Mouse (Mus musculus) adrenal gland, adult 8-10 months (tissue): Measurements from ENCODE around the gene Hist2h2ab. TPM values are rescaled to one million over a fixed set of nuclear protein-coding genes. Genes with fewer than 3 reads are reported as not detected.
"Not testable (repeated sequence)": the region's sequence is repeated elsewhere in the genome, so short reads cannot be mapped to it uniquely, and the experiment has no call there.

Experiments used
- DNase-seq: peaks from one replicate; pipeline ENCODE4 v3.0.0; 2022
- microRNA-seq, 2 experiments: library from miRNA; unstranded; fragments of <30 nt; microRNA quantifications; one replicate each; pipeline ENCODE4 v1.2.0; 2022
- total RNA-seq, 4 experiments: library from RNA; stranded (reverse); gene quantifications; 2 replicates each; pipeline ENCODE4 v1.2.4; 2022

Hist2h2ab gene
- total RNA-seq, 4 experiments from 2014 or later = 4.8 to 9.2 (median 9.0) TPM

DNA sequence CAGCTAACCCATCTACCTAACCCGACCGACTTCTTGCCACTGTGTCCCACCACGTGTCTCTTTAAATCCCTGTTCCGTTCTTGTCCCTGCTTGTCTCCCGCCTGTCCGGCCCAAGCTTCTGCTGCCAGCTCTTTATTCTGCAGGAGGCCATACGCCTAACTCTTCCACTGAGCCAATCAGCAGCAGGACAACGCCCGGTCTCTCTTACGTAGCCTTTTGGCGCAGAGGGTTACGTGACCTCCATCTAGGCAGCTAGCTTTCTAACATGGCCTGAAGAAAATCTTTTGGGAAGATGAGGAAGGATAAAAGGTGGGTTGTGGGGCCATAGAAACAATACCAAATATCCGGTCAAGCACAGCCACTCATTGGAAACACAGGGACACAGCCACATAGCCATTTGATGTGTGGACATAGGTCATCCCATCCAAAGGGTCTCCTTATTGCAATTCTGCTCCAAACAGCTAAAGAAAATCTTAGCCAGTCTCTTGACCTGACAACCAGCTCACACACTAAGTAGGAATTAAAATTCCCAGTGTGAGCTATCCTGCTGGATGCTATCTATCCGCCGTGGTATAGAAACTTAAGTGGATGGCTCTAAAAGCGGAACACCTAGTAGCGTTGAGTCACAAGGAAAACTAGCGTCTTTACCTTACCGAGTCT, 42.7 kb downstream of the Hist2h2ab start:
- DNase-seq = peak; percentile 89

DNA sequence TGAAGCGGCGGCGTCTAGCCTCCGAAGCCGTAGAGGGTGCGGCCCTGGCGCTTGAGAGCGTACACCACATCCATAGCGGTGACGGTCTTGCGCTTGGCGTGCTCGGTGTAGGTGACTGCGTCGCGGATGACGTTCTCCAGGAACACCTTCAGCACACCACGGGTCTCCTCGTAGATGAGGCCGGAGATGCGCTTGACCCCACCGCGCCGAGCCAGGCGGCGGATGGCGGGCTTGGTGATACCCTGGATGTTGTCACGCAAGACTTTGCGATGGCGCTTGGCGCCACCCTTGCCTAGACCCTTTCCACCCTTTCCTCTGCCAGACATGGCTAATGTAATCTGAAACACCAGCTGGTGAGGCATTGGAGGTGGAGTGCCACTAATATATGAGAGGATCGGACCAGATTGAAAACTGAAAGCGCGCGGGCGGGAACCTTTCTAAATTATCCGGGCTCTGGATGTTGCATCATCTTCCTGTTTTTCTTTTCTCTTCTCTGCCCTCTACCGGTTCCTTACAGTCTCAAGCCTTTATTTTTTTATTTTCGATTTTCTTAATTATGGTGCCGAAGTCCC, 43.4 kb downstream of the Hist2h2ab start, which contains the start of gene Hist2h4:
TSS of gene Hist2h4 (minus strand) at position 333 of the 572 bp plus-strand sequence.
- DNase-seq = peak; percentile 93

DNA sequence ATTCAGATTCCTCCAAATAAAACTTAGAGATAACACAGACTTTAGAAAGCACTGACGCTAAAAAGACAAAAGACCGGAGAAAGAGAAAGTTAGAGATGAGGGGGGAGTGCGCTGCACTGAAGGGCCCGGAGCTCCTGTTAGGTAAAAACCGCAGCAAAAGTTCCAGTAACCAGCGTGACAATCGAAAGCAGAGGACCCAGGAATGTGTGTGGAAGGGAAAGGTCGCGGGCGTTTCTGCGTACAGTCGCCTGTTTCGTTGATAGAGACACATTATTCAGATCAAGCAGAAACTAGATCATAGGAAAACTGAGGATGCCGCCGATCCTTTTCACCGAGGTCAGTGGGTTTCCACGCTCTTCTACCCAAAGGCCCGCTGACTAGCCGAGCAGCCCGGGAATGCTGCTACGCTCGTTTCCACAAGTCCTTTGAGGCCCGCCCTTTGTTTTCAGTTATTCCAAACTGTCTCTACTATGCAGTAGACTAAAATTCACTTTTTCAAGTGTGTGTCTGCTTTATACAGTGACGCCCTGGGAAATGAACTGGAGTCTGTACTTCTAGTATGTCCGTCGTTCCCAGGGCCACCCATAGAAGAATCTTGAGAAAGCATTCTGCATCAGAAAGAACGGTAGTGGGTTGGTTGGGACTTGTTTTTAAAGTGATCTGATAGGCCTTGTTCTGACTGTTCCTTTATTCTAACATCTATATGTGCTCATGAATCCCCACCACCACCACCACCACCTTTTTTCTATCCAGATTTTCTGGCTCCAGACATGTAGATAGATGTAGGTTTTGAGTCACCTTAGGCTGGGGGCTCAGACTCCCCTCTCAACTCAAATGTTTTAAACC, 44.1 kb downstream of the Hist2h2ab start:
- DNase-seq = no peak

DNA sequence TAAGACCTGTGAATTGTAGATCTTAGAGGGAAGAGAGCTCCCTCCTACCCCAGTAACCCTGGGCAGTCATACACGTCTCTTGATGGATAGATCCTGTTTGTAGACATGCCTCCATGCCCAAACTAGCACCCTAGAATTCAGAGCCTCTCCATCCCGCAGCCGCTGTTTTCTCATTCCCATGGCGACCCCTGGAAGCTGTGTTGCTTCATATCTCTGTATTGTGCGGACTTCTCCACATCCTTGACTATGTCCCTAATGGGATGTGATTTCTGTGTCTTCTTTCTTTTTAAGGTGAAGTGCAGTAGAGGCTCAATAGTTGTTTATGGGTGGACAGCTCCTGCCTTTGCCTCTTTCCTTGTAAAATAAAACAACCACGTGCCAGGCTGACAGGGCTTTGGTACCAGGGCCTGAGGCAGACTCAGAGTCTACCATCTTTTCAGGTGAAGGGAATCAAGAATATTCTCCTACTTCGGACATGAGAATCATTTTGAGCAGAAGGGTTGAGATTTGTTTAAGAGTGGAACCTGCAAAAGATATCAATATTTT, 44.8 kb downstream of the Hist2h2ab start:
- DNase-seq = no peak

DNA sequence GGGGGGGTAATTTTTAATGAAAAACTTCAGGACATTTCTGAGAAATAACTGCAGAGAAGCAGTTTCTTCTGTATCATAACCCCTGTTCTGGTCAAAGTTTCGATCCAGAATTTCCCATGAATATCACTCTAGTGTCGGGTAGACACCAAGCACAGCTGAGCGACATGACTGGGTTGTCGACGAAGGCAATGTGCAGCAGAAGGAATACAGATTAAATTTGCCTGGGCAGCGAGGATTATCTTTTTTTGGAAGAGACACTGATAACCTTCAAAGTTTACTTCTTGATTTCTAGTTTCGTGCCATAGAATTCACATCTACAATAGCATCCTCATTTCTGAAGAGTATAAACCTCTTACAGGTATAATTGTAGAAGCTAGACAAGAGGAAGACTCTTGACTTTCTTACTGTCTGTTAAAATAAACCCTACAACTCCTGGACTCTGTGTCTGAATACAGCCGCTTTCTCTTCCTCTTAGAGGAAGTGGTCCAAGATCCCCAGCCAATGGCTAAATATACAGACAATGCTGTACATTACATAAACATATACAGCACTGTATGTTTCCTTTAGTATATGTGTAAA, 46.6 kb downstream of the Hist2h2ab start:
- DNase-seq = no peak

DNA sequence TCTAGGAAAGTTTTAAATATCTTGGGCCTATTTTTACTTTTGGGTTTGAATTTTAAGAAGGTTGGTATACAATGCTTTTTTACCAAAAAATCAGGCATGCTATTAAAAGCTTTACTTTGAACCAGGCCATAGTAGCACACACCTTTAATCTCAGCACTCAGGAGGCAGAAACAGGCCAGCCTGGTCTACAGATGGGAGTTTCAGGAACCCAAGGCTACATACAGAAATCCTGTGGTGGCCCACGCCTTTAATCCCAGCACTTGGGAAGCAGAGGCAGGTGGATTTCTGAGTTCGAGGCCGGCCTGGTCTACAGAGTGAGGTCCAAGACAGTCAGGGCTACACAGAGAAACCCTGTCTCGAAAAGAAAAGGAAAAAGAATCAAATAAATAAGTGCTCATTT, 47.9 kb downstream of the Hist2h2ab start:
- no peak for DNase-seq

GRCm38 (mm10) chr3:96268051-96268775, 48.5 kb downstream of the Hist2h2ab start, which contains the start of gene Hist2h3b:
Gene Hist2h3b, plus strand, starts transcription at chr3:96268654.
- DNase-seq = peak; percentile 74

DNA sequence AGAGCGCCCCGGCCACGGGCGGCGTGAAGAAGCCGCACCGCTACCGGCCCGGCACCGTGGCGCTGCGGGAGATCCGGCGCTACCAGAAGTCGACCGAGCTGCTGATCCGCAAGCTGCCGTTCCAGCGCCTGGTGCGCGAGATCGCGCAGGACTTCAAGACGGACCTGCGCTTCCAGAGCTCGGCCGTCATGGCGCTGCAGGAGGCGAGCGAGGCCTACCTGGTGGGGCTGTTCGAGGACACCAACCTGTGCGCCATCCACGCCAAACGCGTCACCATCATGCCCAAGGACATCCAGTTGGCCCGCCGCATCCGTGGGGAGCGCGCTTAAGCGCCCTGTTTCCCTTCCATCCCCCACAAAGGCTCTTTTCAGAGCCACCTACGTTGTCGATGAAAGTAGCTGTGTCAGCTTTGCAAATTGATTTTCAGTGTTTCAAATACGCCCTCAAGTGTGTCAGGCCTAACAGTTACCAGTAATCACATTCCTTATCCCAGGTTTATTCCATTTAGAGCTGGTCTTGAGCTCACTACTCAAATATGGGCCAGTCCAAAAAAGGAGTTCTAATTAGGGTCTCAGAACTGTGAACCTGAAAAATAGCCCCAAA, 49.2 kb downstream of the Hist2h2ab start:
- not testable (repeated sequence) for DNase-seq

Small RNA genes within 50 kb of the gene (microRNA-seq; reads per million reads assigned to microRNA genes)
- gene Gm44492 = 0 to 0.17 reads per million in 2 experiments
- 0 reads per million in 2 experiments for gene Gm47311
- gene Gm47313 = 0 reads per million in 2 experiments

Other genes with a start within 250 kb of the Hist2h2ab start
- 10 to 100 TPM; 16.8 to 33.6 (median 28.7) TPM for gene Plekho1, start 223.9 kb upstream of the Hist2h2ab start, total RNA-seq
- 10 to 100 TPM; 29.7 to 49.0 (median 34.9) TPM for gene Vps45, start 161.4 kb upstream of the Hist2h2ab start, total RNA-seq
- 10 to 100 TPM; 37.8 to 55.2 (median 47.2) TPM for gene Otud7b, start 115.3 kb upstream of the Hist2h2ab start, total RNA-seq
- 10 to 100 TPM; 14.7 to 70.7 (median 43.7) TPM for gene Mtmr11, start 57.9 kb upstream of the Hist2h2ab start, total RNA-seq
- gene Sf3b4, start 47.5 kb upstream of the Hist2h2ab start, total RNA-seq = 10 to 100 TPM; 46.8 to 59.3 (median 50.8) TPM
- gene Sv2a, start 38.7 kb upstream of the Hist2h2ab start, total RNA-seq = 10 to 100 TPM in 3 of 4 experiments, 1 to 10 TPM in 1; 9.4 to 16.7 (median 13.6) TPM
- gene Bola1, start 156 bp upstream of the Hist2h2ab start, total RNA-seq = 10 to 100 TPM; 24.2 to 48.0 (median 33.0) TPM
- 10 to 100 TPM; 53.1 to 90.6 (median 58.9) TPM for gene Hist2h2ac, start 1.0 kb downstream of the Hist2h2ab start, total RNA-seq
- 10 to 100 TPM; 13.8 to 27.3 (median 25.2) TPM for gene Hist2h2be, start 1.3 kb downstream of the Hist2h2ab start, total RNA-seq
- gene Hist2h3c2, start 19.3 kb downstream of the Hist2h2ab start, total RNA-seq = 10 to 100 TPM; 13.0 to 27.9 (median 18.2) TPM
- gene Hist2h2aa2, start 20.4 kb downstream of the Hist2h2ab start, total RNA-seq = 100 to 1,000 TPM; 483 to 517 (median 507) TPM
- gene Hist2h2aa1, start 25.6 kb downstream of the Hist2h2ab start, total RNA-seq = 10 to 100 TPM; 14.1 to 18.6 (median 17.5) TPM
- gene Hist2h3c1, start 26.8 kb downstream of the Hist2h2ab start, total RNA-seq = not detected
- gene Hist2h4, start 43.4 kb downstream of the Hist2h2ab start, total RNA-seq = 10 to 100 TPM; 27.4 to 37.9 (median 32.5) TPM
- gene Hist2h3b, start 48.8 kb downstream of the Hist2h2ab start, total RNA-seq = 100 to 1,000 TPM in 1 of 4 experiments, 10 to 100 TPM in 3; 50.3 to 108 (median 73.7) TPM
- gene Hist2h2bb, start 49.9 kb downstream of the Hist2h2ab start, total RNA-seq = 100 to 1,000 TPM in 1 of 4 experiments, 10 to 100 TPM in 3; 70.8 to 139 (median 88.2) TPM
- gene Fcgr1, start 74.1 kb downstream of the Hist2h2ab start, total RNA-seq = 1 to 10 TPM; 2.2 to 4.3 (median 3.3) TPM
- not detected for gene BC107364, start 232.4 kb downstream of the Hist2h2ab start, total RNA-seq